Mouse (Mus musculus) c-Kit-positive CD71-negative TER-119-negative erythroid progenitor cells, embryonic 14.5 days (primary cell): ENCODE results near the gene Timm9.

Experiments used
- DNase-seq: peaks from one replicate; pipeline ENCODE4 v3.0.0-alpha.2; 2013; ENCODE audit warnings: low read depth

Gene Timm9

DNA sequence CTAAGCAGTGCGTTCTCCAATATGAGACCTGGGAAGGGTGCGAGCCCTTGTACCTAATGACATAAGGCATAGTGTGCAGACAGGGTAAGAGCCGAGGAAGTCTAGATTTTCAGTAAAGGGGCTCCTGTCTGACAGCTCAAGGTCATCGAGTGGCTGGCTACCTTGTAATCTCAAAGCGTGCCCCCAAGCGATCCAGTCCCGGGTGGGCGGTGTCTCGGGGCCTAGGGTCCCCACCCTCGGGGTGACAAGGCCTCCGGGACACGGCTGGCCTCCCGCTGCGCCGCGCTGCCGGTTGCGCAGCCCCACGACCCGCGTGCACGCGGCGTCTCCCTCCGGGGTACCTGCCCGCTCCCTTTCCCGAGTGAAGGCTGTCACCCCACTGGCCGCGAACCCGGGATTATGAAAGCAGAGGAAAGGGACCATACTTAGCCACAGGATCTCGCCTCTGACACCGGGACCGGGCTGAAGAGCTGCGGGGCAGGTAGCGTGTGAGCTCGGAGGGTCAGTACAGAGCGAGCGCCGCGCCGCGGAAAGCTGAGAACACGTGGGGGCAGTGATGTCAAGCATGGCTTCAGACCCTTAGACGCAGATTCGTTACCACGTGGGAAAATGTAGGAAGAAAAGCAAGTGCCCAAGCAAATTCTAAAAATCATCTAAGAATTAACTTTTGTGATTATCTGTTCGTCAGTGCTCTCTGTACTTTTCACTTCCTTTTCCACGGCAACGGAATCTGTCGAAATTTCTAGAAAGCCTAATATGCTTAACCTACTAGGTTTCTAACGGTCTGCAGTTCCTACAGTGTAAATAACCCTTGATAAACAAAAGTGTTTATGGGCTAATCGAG, at the start of gene Timm9, which contains the start of gene 2700049A03Rik:
Gene Timm9, minus strand, starts transcription at position 555 of the 844 bp plus-strand sequence.
Gene 2700049A03Rik, plus strand, starts transcription at position 719 of the 844 bp plus-strand sequence.
- DNase-seq: peak; percentile 72

DNA sequence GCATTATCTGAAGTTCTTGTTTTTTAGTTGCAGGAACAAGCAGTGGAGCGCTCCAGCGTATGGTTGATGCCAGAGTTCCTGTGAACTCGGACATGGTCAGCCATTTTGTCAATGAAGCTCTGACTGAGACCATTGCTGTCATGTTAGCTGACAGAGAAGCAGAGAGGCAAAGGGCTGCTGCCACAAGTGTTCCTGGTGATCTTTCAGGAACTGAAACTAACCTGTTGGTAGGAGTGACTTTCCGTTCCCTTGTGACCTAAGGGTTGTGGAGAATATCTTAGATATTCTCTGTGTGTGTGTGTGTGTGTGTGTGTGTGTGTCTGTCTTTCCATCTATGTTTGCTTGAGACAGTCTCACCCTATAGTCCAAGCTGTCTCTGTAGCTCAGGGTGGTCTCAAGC, 47.9 kb upstream of the Timm9 start:
- DNase-seq: no peak

DNA sequence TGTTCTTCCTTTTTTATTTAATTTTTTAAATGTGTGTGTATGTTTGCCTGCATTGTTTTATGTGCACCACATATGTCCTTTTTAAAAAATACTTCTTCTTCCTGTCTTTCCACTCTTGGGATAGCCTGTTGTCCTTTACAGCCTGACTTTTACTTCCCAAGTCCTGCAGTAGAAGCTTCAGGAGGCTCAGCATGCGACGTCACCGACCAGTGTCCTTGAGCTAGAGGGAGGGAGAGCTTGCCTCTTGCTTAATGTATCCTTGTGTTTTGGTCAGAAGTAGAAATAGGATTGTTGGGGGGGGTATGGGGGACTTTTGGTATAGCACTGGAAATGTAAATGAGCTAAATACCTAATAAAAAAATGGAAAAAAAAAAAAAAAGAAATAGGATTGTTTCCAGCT, 47.3 kb upstream of the Timm9 start:
- DNase-seq: no peak

DNA sequence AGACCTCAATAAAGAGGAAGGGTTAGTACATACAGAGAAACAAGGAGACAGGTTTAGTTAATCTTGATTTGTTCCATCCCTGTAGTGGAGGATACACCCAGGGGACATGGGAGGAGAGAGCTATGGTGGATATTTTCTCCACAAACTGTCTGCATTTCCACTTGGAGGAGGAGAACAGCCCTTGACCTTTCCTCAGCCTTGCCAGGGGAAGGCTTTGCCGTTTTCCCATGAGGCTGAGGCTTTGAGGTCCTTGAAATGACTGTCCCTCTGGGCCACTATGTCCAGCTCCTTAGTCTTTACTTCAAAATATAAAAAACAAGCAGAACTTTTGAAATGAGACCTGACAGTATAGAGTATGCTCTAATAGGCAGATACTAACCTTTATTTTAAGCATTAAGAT, 33.4 kb upstream of the Timm9 start:
- no peak for DNase-seq

GRCm38 (mm10) chr12:71164410-71164809, 27.9 kb upstream of the Timm9 start:
- peak; percentile 32 for DNase-seq

DNA sequence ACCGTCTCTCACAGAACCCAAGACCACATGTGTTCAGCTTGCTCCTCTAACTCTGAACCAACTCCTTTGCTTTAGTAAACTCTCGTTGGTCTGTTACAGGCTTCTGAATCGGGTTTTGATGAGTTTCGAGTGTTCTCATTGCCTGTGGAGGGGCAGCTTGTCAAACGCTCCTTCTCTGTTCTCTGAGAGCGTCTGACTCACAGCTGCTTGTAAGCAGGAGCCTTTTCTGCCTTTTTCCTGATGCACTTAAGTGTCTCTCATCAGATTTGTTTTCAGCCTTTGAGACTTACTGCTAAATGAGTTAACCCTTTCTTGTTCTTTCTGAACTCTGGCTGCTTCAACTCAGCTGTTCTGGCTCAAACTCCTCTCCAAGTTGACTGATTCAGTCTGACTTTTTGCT, 21.5 kb upstream of the Timm9 start:
- DNase-seq: no peak

- no peak for DNase-seq
Observed at GRCm38 (mm10) chr12:71154979-71155378, 18.5 kb upstream of the Timm9 start.

- DNase-seq: no peak
Observed at GRCm38 (mm10) chr12:71150167-71150566, 13.7 kb upstream of the Timm9 start.

DNA sequence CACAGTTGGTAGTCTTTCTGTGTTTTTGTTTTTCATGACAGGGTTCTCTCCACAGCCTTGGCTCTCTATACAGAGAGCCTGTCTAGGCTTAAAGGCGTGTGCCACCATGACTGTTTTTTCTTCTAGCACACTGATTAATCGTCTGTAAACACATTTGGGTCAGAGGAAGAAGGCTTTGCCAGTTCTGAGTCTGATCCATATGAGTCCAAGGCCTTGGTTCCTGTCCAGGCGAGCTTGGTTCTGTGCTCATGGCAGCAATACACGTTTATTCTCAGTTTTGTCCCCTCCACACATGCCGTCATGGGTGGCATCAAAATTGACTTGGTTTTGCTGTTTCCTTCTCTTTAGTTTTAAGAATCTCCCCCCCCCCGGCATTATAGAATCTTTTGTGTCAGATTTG, 13.0 kb upstream of the Timm9 start:
- DNase-seq: no peak

- no peak for DNase-seq
Observed at GRCm38 (mm10) chr12:71148801-71149200, 12.3 kb upstream of the Timm9 start.

- peak; percentile 47 for DNase-seq
Observed at GRCm38 (mm10) chr12:71147641-71148040, 11.2 kb upstream of the Timm9 start.

- DNase-seq: no peak
Observed at GRCm38 (mm10) chr12:71141189-71141588, 4.7 kb upstream of the Timm9 start.

DNA sequence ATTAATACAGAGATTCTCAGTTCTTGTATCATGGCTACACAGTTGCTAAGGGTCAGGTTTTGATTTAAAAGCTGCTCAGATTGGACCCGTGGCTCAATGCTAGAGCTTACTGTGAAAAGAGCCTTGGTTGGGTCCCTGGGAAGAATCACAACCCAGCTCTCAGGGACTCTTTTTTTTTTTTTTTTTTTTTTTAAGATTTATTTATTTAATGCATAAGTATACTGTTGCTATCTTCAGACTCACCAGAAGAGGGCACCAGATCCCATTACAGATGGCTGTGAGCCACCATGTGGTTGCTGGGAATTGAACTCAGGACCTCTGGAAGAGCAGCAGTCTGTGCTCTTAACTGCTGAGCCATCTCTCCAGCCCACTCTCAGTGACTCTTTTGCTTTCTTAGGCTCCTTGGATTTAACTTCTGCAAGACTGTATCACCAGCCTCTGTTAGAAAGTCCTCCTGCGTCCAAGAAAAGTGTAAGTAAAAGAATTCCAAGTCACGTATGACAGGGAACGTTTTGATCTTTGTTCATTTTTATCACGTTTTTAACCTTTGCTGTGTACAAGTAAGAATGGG, 2.9 kb upstream of the Timm9 start:
- no peak for DNase-seq

DNA sequence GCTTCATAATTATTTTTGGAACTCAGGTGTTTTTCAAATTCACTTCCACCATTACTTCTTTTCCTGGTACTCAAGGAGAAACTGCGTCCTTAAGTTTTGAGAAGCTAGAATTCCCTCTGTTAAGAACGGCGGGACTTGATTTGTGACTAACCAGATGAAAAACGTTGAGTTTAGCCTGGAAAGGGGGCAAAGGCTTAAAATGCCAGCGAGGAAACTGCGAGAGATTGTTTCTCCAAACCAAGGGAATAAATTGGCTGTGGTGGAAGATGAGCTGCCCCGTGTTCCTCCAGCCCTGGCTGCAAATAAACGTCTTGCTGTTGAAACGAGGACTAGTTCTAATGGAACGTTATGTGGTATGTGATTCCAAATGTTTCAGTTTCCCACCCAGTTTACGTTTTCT, 1.2 kb upstream of the Timm9 start:
- no peak for DNase-seq

GRCm38 (mm10) chr12:71136974-71137491, 549 bp upstream of the Timm9 start:
- peak; percentile 93 for DNase-seq

DNA sequence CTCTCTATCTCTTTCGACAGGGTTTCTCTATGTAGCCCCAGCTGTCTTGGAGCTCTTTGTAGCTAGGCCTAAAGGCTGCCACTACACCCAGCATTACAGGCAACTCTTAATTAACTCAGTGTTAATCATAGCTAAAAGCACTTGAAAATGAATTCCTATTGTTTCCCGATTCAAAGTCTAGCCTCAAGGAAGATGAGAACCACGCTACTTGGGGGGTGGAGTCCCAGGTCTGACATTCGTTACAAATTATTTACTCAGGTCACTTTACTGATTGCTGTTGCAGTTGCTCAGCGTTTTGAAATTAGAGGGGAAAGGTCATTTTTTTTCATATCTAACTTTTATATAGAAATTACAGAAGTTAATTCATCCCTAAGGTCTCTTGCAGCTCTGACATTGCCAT, 903 bp downstream of the Timm9 start:
- DNase-seq: no peak

GRCm38 (mm10) chr12:71123286-71123685, 13.2 kb downstream of the Timm9 start:
- DNase-seq: no peak

DNA sequence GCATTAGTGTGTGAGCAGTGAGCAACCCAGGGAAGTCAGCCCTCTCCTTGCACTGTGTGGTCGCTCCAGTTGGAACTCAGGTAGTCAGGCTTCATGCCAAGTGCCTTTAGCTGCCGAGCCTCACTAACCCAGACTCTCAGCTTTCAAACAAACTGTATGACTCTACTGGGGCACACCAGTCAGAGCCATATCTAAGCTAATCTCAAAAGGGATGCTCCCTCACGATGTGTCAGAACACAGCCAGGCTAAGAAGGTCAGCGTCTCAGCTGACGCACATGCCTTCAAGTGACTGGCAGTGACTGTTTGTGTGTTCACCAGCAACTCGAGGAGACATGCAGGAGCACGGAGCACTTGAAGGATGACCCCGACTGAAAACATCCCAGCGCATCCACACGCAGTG, 13.8 kb downstream of the Timm9 start:
- no peak for DNase-seq

DNA sequence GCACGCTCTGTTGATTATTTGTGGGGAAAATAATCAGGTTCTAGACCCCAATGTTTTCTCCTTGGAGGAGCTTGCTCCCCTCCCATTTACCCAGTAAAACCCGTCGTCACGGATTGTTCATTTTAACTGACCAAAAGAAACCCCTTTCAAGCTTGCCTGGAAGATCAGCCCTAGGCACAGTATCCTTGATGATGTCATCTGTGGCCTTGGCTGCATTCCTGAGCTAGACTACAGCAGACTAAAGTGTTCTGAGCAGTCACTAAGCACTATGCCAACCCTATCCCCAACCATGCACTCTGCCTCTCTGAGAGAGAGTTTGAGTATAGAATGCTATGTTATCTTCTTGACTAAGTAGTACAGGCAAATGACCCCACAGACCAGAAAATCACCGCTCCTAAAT, 20.1 kb downstream of the Timm9 start:
- DNase-seq: no peak

- DNase-seq: peak; percentile 60
Observed at GRCm38 (mm10) chr12:71113675-71114288, 22.7 kb downstream of the Timm9 start.

GRCm38 (mm10) chr12:71113074-71113473, 23.4 kb downstream of the Timm9 start:
- no peak for DNase-seq

DNA sequence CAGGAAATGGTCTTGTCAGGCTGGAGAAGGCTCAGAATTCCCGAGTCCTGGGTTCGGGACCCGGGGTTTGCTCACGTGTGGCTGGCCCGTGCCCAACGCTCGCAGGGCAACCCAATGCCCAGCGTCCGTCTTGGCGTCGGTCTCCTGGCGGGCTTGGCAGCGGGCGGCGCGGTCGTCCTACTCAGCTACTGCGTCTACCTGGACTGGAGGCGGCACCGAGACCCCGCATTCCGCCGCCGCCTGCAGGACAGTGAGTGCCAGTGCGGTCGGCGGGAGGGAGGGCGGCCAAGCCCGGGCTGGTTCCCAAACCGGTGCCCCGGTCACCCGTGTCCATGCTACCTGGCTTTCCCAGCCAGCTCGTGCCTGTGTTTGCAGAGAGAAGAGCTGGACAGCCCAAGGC, 25.2 kb downstream of the Timm9 start, which contains the start of gene Tomm20l:
Gene Tomm20l, plus strand, starts transcription at position 98 of the 400 bp plus-strand sequence.
- DNase-seq: peak; percentile 14
